Mouse (Mus musculus): ENCODE results near the gene Olfr1393.

DNA sequence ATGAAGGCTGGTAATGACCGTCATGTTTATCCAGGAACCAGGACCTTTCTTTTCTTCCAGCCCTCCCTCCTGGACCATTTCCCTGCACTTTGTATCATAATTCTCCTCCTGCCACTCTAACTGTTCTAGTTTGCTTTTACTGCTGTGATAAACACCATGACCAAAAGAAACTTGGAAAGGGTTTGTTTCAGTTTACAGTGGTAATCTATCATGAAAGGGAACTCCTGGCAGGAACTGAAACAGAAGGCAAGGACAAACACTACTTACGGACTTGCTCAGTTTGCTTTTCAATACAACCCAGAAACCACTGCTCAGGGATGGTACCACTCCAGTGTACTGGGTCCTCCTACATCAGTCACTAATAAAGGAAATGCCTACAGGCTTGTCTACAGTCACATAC is 40.6 kb upstream of the Olfr1393 start:
- TF ChIP-seq CTCF (IDR thresholded peaks at IDR 0.05) (no peak), EP300 (IDR thresholded peaks at IDR 0.05; ENCODE audit: insufficient read depth, low read depth, low read length) (no peak)
